Mouse (Mus musculus) left cerebral cortex, postnatal 10 days (tissue): Measurements from ENCODE around the gene Prkar1a. TPM values are rescaled to one million over a fixed set of nuclear protein-coding genes. Genes with fewer than 3 reads are reported as not detected.
"Not testable (repeated sequence)": the region's sequence is repeated elsewhere in the genome, so short reads cannot be mapped to it uniquely, and the experiment has no call there.

Source experiments
- DNase-seq, 2 experiments: peaks; one replicate each; pipeline ENCODE4 v3.0.0; 2021 to 2022; ENCODE audit warnings: low spot score in 2 of 2, mixed read lengths in 1 of 2; ENCODE audit errors: extremely low spot score in 1 of 2
- intact Hi-C: fragments of 180-260 bp; cut with DNase I; formaldehyde crosslinking; loops from one replicate; pipeline ENCODE4 v1.15.1; 2025
- total RNA-seq, 2 experiments: library from RNA; stranded (reverse); gene quantifications; 2 replicates each; pipeline ENCODE4 v1.2.3; 2021

Prkar1a gene
- total RNA-seq, 2 experiments from 2014 or later, result 412 to 433 TPM

GRCm38 (mm10) chr11:109634928-109635327 lies 14.3 kb upstream of the Prkar1a start:
- intact Hi-C loops, result no loop called here
- no peak for DNase-seq

DNA sequence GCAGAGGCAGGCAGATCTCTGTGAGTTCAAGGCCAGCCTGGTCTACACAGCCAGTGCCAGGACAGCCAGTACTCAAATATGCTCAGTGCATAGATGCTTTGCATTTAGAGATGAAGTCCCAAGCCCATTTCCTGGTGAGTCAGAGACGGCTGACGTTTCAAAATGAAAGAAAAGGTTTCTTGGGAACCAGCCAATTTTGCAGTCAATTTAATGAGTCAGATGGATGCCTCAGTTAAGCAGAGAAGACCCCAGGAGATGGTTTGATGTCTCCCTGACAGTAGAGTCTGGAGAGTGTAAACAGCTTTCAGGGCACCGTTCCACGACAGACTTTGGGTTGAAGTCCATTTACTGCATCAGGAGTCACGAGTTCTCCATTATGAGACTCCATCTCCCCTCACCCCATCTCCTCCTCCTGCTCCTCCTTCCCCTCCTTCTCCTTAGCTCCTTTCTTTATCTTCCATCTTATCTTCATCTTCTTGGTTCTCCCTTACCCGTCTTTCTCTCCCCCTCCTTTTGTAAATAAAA lies 13.3 kb upstream of the Prkar1a start:
- intact Hi-C loops, result no loop called here
- no peak for DNase-seq

DNA sequence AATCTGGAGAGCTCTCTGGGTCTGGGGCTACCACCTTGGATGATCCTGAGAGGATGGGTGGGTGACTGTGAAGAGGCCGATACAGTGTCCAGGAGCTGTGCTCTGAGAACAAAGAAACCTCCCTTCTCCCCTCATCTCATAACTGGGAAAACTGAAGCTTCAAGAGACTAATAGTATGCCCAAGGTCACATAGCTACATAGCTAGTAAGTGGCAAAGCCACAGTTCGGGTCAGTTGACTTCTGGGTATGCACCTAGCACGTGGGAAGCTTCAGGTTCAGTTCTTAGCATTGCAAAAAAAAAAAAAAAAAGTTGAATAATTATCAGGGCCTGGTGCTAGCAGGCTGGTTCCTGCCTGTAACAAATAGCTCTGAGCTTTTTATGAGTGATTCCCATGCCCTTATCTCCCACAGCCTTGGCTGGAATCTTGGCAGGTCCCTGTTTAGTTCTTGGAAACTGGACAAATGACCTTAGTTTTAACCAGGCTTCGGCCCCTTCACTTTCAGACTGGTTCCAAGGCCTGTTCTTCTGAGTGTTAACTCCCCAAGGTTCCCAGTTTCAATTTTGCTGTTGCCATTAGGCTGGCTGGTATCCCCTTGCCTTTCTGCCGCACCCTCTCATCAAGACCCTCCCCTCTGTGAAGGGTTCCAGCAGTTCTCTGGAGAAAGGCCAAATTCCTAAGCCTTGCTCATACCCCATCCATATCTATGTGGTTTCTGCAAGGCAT lies 7.5 kb upstream of the Prkar1a start:
- DNase-seq, result no peak
- intact Hi-C loops, result no loop called here

DNA sequence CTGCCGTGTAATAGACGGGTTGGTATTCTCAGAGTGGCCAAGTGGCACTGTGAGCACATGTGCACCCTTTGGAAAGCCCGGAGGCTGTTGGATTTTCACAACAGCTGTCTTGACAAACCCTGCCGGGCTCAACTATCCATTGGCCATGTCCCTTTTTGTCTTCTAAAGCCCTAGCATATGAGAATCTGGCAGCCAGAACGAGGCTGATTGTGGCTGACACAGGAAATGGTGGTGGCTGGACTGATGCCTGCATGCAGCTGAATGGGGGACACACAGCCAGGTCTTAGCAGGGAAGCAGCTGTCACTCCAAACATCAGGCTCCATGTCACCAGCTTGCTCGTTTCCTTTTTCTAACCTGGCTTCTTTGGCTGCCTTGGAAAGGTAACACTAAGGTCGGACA lies 695 bp upstream of the Prkar1a start:
- DNase-seq, result peak in 1 of 2 experiments; percentile 61
- intact Hi-C loops, result no loop called here

- peak; percentile 82 to 91 for DNase-seq
- intact Hi-C loops, result loop anchor here (10.0 kb wide), 1 partner anchor 625 kb away; no protein-coding TSS in a partner anchor
Observed at GRCm38 (mm10) chr11:109649975-109650701, 933 bp downstream of the Prkar1a start.

DNA sequence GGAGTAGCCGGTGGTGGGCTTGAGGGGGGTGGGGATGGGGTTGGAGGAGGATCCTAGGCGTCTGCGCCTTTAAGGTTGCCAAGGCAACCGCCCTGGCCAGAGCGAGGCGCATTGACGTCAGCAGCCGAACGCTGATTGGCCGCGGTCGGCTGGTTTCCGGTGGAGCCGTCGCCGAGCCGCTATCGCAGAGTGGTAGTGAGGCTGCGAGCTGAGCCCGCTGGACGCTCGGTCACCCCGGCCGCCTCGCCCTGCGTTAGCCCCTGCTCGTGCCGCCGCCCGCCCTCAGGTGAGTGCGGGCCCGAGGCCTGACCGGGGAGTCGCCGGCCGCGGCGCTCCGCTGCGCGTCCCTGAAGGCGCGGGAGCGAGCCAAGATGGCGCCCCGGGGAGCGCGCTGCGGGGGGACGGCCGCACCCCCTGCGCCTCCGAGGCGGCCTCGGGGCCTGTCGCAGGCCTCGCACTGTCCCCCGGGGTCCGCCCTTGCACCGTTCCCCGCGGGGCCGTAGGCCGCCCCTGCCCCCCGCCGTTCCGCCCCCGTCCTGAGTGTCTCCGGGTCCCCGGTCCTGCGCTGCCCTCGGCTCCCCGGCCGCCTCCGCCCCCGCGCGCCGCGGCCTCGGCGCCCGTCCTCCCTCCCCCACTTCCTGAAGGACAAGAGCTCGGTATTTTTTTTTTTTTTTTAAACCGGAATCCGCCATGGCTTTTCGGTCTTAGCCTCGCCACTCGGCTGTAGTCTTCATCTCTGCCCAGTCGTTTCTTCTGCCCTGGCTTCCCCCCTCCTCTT lies 1.8 kb downstream of the Prkar1a start:
- DNase-seq, result peak; percentile 94 to 97
- intact Hi-C loops, result loop anchor here (10.0 kb wide), 1 partner anchor 624 kb away; no protein-coding TSS in a partner anchor

DNA sequence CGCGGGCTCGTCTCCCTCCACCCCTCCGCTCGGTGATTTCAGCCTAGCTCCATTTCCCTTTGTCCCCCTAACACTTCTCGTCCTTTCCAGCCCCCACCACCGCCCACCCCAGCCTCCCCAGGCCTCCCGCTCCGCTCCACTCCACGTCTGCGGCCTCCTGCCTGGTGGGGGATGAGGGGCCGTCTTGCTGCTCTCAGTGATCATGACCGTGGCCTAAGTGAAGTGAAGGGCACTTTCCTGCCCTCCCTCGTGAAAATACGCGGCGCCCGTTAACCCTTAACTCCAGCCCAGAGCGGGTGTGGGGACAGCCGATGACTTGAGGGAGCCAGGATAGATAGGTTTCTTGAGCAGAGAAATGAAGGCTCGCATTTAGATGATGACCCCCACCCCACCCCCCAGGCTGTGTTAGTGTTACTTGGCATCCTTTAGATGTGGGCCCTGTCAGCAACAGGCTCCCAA lies 2.4 kb downstream of the Prkar1a start:
- DNase-seq, result peak in 1 of 2 experiments; percentile 60

GRCm38 (mm10) chr11:109652505-109652904 lies 3.3 kb downstream of the Prkar1a start:
- DNase-seq, result no peak
- intact Hi-C loops, result loop anchor here (10.0 kb wide), 1 partner anchor 622 kb away; no protein-coding TSS in a partner anchor

More for the DNA sequence above, 2.4 kb downstream of the Prkar1a start:
- intact Hi-C loops, result loop anchor here (10.0 kb wide), 1 partner anchor 623 kb away; no protein-coding TSS in a partner anchor

DNA sequence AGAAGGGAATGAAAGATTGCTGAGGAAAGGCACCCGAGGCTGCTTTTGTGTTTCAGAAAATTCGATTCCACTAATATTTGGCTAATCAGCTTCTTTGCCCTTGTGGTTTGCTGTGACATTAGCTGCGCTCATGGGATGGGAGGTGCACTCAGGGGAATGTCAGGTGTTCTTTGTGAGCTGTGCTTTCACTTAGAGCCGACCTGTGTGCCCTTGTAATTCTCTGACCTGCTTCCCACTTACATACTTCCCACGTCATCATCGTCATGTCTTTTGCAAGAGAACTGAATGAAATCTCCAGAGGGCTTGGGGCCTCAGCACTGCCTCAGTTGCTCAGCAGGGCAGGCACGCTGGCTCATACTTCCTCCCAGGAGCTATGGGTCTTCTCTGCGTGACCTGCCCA lies 4.0 kb downstream of the Prkar1a start:
- DNase-seq, result no peak
- intact Hi-C loops, result loop anchor here (10.0 kb wide), 1 partner anchor 622 kb away; no protein-coding TSS in a partner anchor

- DNase-seq, result no peak
- intact Hi-C loops, result loop anchor here (10.0 kb wide), 1 partner anchor 620 kb away; no protein-coding TSS in a partner anchor
Observed at GRCm38 (mm10) chr11:109654581-109654980, 5.4 kb downstream of the Prkar1a start.

DNA sequence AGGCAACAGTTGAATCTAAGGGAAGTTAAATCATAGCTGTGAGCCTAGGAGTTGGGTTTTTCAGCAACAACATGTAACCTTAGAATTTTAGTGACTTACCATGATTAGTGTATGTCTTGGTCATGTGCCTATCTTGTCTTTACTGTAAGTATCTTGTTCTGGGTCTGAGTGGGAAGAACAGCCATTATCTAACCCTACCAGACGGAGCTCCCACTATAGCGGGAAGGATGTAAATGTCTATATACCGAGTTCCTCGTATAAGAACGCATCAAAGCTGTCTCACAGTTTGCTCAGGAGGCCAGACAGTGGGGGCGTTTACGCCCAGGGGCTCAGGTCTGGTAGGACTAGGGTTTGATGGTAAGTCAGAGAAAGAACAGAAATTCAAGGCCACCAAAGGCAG lies 7.0 kb downstream of the Prkar1a start:
- intact Hi-C loops, result loop anchor here (10.0 kb wide), 1 partner anchor 619 kb away; no protein-coding TSS in a partner anchor
- DNase-seq, result no peak

DNA sequence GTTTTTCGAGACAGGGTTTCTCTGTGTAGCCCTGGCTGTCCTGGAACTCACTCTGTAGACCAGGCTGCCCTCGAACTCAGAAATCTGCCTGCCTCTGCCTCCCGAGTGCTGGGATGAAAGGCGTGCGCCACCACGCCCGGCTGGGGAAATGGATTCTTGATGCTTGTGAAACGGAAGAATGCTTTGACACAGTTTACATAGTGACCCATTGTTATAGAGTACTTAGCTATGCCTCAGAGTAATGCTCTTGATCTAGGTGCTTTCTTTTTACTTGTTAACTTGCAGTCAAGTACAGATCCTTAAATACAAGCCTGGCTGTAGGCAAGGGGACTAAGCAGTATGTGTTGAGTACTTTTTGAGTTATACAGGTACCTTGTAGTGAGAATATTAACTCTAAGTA lies 11.3 kb downstream of the Prkar1a start:
- intact Hi-C loops, DNase-seq: not testable (repeated sequence)

DNA sequence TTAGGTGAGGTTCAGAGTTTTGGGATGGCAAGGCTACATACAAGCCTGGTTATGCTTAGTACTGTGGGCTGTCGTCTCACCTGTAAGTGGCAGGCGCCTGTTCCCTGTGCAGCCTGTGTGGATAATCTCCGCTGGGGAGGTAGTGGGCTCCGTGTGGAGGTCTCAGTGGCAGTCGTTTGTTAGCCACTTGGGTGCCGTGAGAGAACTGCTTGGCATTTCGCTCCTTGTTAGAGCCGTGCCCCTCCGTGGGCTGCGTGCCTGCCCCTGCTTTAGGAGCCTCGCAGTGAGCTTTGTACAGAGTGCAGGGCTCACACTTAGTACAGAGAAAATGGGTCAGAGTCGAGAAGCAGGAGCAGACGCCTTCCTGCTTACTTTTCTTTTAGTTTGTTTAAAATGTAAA lies 15.1 kb downstream of the Prkar1a start:
- no peak for DNase-seq
- intact Hi-C loops, result no loop called here

GRCm38 (mm10) chr11:109665424-109665823 lies 16.2 kb downstream of the Prkar1a start:
- DNase-seq, result no peak
- intact Hi-C loops, result no loop called here

DNA sequence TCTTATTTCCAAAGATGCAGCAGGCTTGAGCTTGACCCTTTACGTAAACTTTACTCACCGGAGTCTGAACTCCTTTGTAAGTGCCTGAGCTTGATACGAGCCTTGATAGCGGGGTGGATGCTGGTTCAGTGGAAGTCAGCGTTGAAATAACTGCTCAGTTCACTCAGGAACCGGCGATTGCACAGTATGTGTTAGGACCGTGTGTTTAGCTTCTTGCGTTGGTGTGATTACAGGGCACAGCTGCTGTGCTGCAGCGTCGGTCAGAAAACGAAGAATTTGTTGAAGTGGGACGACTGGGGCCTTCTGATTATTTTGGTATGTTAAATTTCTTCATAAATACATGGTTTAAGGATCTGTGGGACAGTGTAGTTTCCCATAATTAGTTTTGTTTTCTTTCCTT lies 17.2 kb downstream of the Prkar1a start:
- intact Hi-C loops, result no loop called here

DNA sequence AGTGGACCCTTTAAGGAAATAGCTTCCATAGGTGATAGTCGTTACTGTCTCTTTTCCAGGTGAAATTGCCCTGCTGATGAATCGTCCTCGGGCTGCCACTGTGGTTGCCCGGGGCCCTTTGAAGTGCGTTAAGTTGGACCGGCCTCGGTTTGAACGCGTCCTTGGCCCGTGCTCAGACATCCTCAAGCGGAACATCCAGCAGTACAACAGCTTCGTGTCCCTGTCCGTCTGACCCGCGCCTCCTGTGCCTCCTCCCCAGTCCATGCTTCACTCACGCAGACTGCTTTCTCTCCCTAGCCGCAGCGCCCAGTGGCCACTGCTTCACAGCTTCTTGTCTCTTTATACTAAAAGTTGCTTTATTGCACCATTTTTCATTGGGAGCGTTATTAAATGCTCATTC lies 18.2 kb downstream of the Prkar1a start:
- no peak for DNase-seq
- intact Hi-C loops, result no loop called here

More for the DNA sequence above, 17.2 kb downstream of the Prkar1a start:
- no peak for DNase-seq

DNA sequence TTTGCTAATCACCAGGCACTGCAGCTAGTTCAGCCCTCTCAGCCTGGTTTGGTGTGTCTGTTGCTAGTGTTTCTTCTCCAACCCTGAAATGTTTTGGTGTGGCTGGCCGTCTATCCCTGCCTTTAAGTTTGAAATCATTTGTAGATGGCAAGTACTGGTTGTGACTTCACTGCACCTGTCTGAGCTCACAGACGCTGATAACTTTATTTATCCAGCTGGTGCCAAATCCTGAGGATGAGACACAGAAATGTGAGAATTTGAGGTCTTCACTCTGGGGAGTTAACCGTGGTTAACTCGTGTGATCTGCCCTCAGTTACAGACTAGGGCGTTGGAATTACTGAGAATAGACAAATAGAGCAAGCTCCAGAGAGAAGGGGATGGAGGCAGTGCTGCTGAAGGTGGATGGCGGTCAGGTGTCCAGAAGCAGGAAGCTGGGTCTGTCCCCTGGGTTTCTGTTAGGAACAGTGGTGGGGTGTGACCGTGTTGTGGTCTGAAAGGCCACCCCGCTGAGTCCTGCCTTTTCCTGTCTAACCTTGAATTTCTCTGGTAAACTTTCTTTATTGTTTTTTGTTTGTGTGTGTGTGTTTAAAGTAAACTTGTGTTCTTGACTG lies 19.0 kb downstream of the Prkar1a start:
- DNase-seq, result no peak
- intact Hi-C loops, result no loop called here

DNA sequence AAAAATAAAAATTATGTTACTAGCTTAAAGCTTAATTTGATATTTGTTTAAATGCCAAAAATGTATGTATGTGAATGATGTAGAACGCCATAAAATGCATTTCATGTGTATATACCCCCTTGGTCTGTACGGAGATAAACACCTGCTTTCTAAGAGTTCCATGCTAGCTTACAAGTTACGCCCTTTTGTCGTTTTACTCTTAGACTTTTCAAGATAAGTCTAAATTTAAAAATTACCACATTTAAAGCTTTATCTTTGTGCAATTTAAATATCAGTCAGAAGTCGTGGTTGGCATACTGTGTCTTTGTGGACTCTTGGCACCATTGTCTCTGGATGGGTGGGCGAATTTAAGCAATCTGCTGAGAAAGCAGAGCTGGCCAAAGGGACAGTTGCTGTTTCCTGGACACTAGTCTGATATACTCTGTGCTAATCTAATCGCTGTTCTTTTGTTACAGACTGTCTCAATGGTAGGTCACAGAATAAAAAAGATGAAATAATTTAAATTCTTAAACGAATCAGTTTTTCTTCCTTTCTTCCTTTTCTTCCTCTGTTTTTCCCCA lies 20.0 kb downstream of the Prkar1a start:
- intact Hi-C loops, result no loop called here
- no peak for DNase-seq
